Mouse (Mus musculus) midbrain, postnatal 0 days (tissue): ENCODE data around the gene Gm4952. TPM values are rescaled to one million over a fixed set of nuclear protein-coding genes. Genes with fewer than 3 reads are reported as not detected.

Source experiments
- ATAC-seq: fragments of 200-750 bp; cut with Nextera tagmentation; 2 replicates; pipeline ENCODE4 v1.8.0; 2017; ENCODE audit warnings: moderate number of reproducible peaks, mild to moderate bottlenecking, moderate TSS enrichment, moderate library complexity; ENCODE audit not compliant: low FRiP score
- DNase-seq: peaks from one replicate; pipeline ENCODE4 v3.0.0-alpha.2; 2015; ENCODE audit warnings: low spot score
- H3K27ac ChIP-seq: fragments of 300-500 bp; sonication (generic); 2 replicates; pipeline ENCODE4 v1.5.1; 2014; ENCODE audit warnings: low read depth, mild to moderate bottlenecking, low read length, mixed read lengths
- H3K27me3 ChIP-seq: fragments of 300-500 bp; sonication (generic); 2 replicates; pipeline ENCODE4 v1.6.1; 2014; ENCODE audit warnings: low read length, control low read depth, mixed read lengths; ENCODE audit not compliant: insufficient read depth
- H3K36me3 ChIP-seq: fragments of 300-500 bp; sonication (generic); 2 replicates; pipeline ENCODE4 v1.6.1; 2014; ENCODE audit warnings: low read length, control low read depth, mixed read lengths; ENCODE audit not compliant: insufficient read depth
- H3K4me1 ChIP-seq: fragments of 300-500 bp; sonication (generic); 2 replicates; pipeline ENCODE4 v1.6.1; 2014; ENCODE audit warnings: mild to moderate bottlenecking, control low read depth, antibody characterized with exemption, low read length, mixed read lengths; ENCODE audit not compliant: insufficient read depth
- H3K4me2 ChIP-seq: fragments of 300-500 bp; sonication (generic); 2 replicates; pipeline ENCODE4 v1.6.1; 2014; ENCODE audit warnings: low read depth, mild to moderate bottlenecking, low read length, mixed read lengths; ENCODE audit not compliant: poor library complexity, severe bottlenecking
- H3K4me3 ChIP-seq: fragments of 300-500 bp; sonication (generic); 2 replicates; pipeline ENCODE4 v1.5.1; 2014; ENCODE audit warnings: low read depth, mild to moderate bottlenecking, low read length, moderate library complexity
- H3K9ac ChIP-seq: fragments of 300-500 bp; sonication (generic); replicated peaks from 2 replicates; pipeline ENCODE4 v1.6.1; 2014; ENCODE audit warnings: mild to moderate bottlenecking, low read length, moderate library complexity, mixed read lengths; ENCODE audit not compliant: poor library complexity, severe bottlenecking
- H3K9me3 ChIP-seq: fragments of 300-500 bp; sonication (generic); 2 replicates; pipeline ENCODE4 v1.6.1; 2016; ENCODE audit warnings: low read length, control low read depth
- CTCF ChIP-seq: IDR thresholded peaks from 2 replicates; pipeline ENCODE4 v1.5.1; 2016; ENCODE audit warnings: antibody characterized with exemption, mild to moderate bottlenecking
- WGBS: fragments of 180-500 bp; shearing (Covaris S2); extraction: QIAGEN DNeasy Blood & Tissue Kit; methylation state at CpG from one replicate; pipeline ENCODE4 v1.1.7; 2014; 5-methylcytosine and 5-hydroxymethylcytosine counted together
- polyA plus RNA-seq: library from polyadenylated mRNA; unstranded; fragments of >200 nt; fragmentation: Nextera tagmentation; extraction: Ambion mirVana; gene quantifications from 2 replicates; pipeline ENCODE4 v1.2.1, GENCODE M21; 2015
- total RNA-seq: library from RNA; depleted of rRNA; stranded (reverse); fragments of >200 nt; gene quantifications from 2 replicates; pipeline ENCODE4 v1.2.3, GENCODE M21; 2014

Gene Gm4952
- total and polyA plus RNA-seq, 2 experiments from 2014 or later, result 0.16 to 0.52 TPM

GRCm38 (mm10) chr19:12633176-12633575 is 33.4 kb downstream of the Gm4952 start, which contains the start of gene Glyat:
Gene Glyat, plus strand, starts transcription at chr19:12633308.
- ATAC-seq (no peak), DNase-seq (no peak)
- no peak within 1 kb of the TSS for H3K4me2 ChIP-seq
- no peaks in the 10 kb centered on the region for H3K36me3 ChIP-seq
- no peak within 1 kb of the TSS for H3K27ac ChIP-seq
- no peaks in the 10 kb centered on the region for H3K27me3 ChIP-seq
- H3K9me3 ChIP-seq, result no peaks in the 10 kb centered on the region
- no peak within 1 kb of the TSS for H3K9ac ChIP-seq
- no peak for TF ChIP-seq CTCF
- H3K4me3 ChIP-seq, result no peak within 1 kb of the TSS
- H3K4me1 ChIP-seq, result no peaks in the 10 kb centered on the region
- WGBS, result 80% methylated on average over 4 of the region's 4 CpGs

- Histone ChIP-seq H3K4me1 (no peaks in the 10 kb centered on the region), H3K4me3 (no peak overlapping the region), H3K9me3 (no peaks in the 10 kb centered on the region), H3K27me3 (no peaks in the 10 kb centered on the region), H3K27ac (no peak overlapping the region), H3K9ac (no peak overlapping the region), H3K36me3 (no peaks in the 10 kb centered on the region), H3K4me2 (no peak overlapping the region)
- 88% methylated on average over 3 of the region's 3 CpGs for WGBS
- ATAC-seq (no peak), DNase-seq (no peak)
- TF ChIP-seq CTCF, result no peak
Measured at GRCm38 (mm10) chr19:12634259-12634658, 34.5 kb downstream of the Gm4952 start.

GRCm38 (mm10) chr19:12634963-12635362 is 35.2 kb downstream of the Gm4952 start:
- TF ChIP-seq CTCF, result no peak
- no peak for DNase-seq
- Histone ChIP-seq H3K4me3 (no peak overlapping the region), H3K4me2 (no peak overlapping the region), H3K27ac (no peak overlapping the region), H3K9ac (no peak overlapping the region), H3K36me3 (no peaks in the 10 kb centered on the region), H3K4me1 (no peaks in the 10 kb centered on the region), H3K9me3 (no peaks in the 10 kb centered on the region), H3K27me3 (no peaks in the 10 kb centered on the region)
- ATAC-seq, result no peak
- WGBS, result 85% methylated on average over 4 of the region's 4 CpGs

- Histone ChIP-seq H3K9me3 (no peaks in the 10 kb centered on the region), H3K4me1 (no peaks in the 10 kb centered on the region), H3K4me2 (no peak overlapping the region), H3K27me3 (no peaks in the 10 kb centered on the region), H3K9ac (no peak overlapping the region), H3K36me3 (no peaks in the 10 kb centered on the region), H3K4me3 (no peak overlapping the region), H3K27ac (no peak overlapping the region)
- no peak for ATAC-seq
- WGBS, result 78% methylated on average over 3 of the region's 3 CpGs
- no peak for DNase-seq
- TF ChIP-seq CTCF, result no peak
Measured at GRCm38 (mm10) chr19:12636863-12637262, 37.1 kb downstream of the Gm4952 start.

- Histone ChIP-seq H3K9me3 (no peaks in the 10 kb centered on the region), H3K9ac (no peak overlapping the region), H3K4me2 (no peak overlapping the region), H3K27ac (no peak overlapping the region), H3K36me3 (no peaks in the 10 kb centered on the region), H3K4me3 (no peak overlapping the region), H3K27me3 (no peaks in the 10 kb centered on the region), H3K4me1 (no peaks in the 10 kb centered on the region)
- DNase-seq (no peak), ATAC-seq (no peak)
- WGBS, result 83% methylated on average over 1 of the region's 1 CpGs
- TF ChIP-seq CTCF, result no peak
Measured at GRCm38 (mm10) chr19:12638049-12638448, 38.3 kb downstream of the Gm4952 start.

- Histone ChIP-seq H3K27ac (no peak overlapping the region), H3K4me2 (no peak overlapping the region), H3K36me3 (no peaks in the 10 kb centered on the region), H3K9me3 (no peaks in the 10 kb centered on the region), H3K9ac (no peak overlapping the region), H3K4me1 (no peaks in the 10 kb centered on the region), H3K4me3 (no peak overlapping the region), H3K27me3 (no peaks in the 10 kb centered on the region)
- DNase-seq (no peak), ATAC-seq (no peak)
- TF ChIP-seq CTCF, result no peak
Measured at GRCm38 (mm10) chr19:12649511-12649910, 49.7 kb downstream of the Gm4952 start.
